Mouse (Mus musculus) heart, postnatal 0 days (tissue): ENCODE data around the gene Dnajb3.

Source experiments
- CTCF ChIP-seq: IDR thresholded peaks from 2 replicates; pipeline ENCODE4 v1.5.1; 2016; ENCODE audit warnings: antibody characterized with exemption, control low read depth, low read depth
- EP300 ChIP-seq: IDR thresholded peaks from 2 replicates; pipeline ENCODE4 v1.6.1; 2016; ENCODE audit warnings: antibody characterized with exemption, low read depth

DNA sequence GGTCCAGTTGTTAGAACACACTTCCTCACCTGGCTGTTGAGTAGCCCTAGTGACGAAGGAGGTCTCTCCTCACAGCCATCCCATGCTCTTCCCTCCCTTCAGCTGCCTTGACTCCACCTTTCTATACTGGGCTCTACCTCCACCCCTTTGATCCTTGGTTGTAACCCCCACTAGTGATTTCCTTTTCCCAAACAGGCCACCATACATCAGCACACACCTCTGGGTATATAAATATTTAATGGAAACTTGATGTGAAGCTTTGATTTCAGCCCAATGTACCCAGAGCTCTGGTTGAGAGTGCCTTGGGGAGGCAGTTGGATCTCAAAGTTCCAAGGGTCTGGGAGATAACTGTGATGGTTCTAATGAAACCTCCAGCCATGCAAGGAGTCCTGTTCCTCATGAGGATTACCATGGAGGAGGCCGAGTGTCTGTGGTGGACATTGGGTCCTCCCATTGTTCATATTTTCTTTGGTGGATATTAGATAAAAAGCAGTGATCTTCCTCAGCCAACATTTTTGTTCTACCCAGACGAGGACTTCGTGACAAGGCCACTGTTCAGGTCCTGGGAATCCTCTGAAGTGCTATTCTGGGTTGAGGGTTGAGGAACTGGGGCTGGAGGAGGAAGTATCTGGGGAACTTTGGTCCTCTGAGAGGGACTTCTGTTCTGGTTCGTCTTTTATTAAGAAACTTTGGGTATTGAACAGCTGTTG lies 21.2 kb upstream of the Dnajb3 start, which contains the start of gene Mroh2a:
- TF ChIP-seq CTCF = no peak
- no peak for TF ChIP-seq EP300
